Mouse (Mus musculus) lung, embryonic 16.5 days (tissue): ENCODE data around the gene Atp9a. TPM values are rescaled to one million over a fixed set of nuclear protein-coding genes. Genes with fewer than 3 reads are reported as not detected.

Experiments used
- ATAC-seq: fragments of 200-750 bp; cut with Nextera tagmentation; 2 replicates; pipeline ENCODE4 v1.8.0; 2017; ENCODE audit warnings: low read depth, mild to moderate bottlenecking, moderate library complexity
- H3K27ac ChIP-seq: fragments of 300-500 bp; sonication (generic); 2 replicates; pipeline ENCODE4 v1.5.1; 2014; ENCODE audit warnings: mild to moderate bottlenecking, control low read depth, low read length
- H3K27me3 ChIP-seq: fragments of 300-500 bp; sonication (generic); 2 replicates; pipeline ENCODE4 v1.6.1; 2014; ENCODE audit warnings: low read depth, low read length, mixed read lengths; ENCODE audit not compliant: control insufficient read depth, insufficient read depth
- H3K36me3 ChIP-seq: fragments of 300-500 bp; sonication (generic); 2 replicates; pipeline ENCODE4 v1.6.1; 2014; ENCODE audit warnings: low read length; ENCODE audit not compliant: control insufficient read depth, insufficient read depth
- H3K4me1 ChIP-seq: fragments of 300-500 bp; sonication (generic); replicated peaks from 2 replicates; pipeline ENCODE4 v1.6.1; 2014; ENCODE audit warnings: low read length, mixed read lengths; ENCODE audit not compliant: control insufficient read depth, insufficient read depth
- H3K4me2 ChIP-seq: fragments of 300-500 bp; sonication (generic); 2 replicates; pipeline ENCODE4 v1.6.1; 2014; ENCODE audit warnings: low read depth, low read length, control low read depth
- H3K4me3 ChIP-seq: fragments of 300-500 bp; sonication (generic); 2 replicates; pipeline ENCODE4 v1.5.1; 2014; ENCODE audit warnings: mild to moderate bottlenecking, low read length, control low read depth
- H3K9ac ChIP-seq: fragments of 300-500 bp; sonication (generic); 2 replicates; pipeline ENCODE4 v1.6.1; 2014; ENCODE audit warnings: low read length, control low read depth
- H3K9me3 ChIP-seq: fragments of 300-500 bp; sonication (generic); 2 replicates; pipeline ENCODE4 v1.6.1; 2016; ENCODE audit warnings: low read length; ENCODE audit not compliant: control insufficient read depth
- WGBS: fragments of 180-500 bp; shearing (Covaris S2); extraction: QIAGEN DNeasy Blood & Tissue Kit; methylation state at CpG from one replicate; pipeline ENCODE4 v1.1.7; 2014; 5-methylcytosine and 5-hydroxymethylcytosine counted together
- polyA plus RNA-seq: library from polyadenylated mRNA; unstranded; fragments of >200 nt; fragmentation: Nextera tagmentation; extraction: Ambion mirVana; gene quantifications from 2 replicates; pipeline ENCODE4 v1.2.1, GENCODE M21; 2015

Atp9a gene
- polyA plus RNA-seq, 1 experiment from 2014 or later: 12.2 TPM

DNA sequence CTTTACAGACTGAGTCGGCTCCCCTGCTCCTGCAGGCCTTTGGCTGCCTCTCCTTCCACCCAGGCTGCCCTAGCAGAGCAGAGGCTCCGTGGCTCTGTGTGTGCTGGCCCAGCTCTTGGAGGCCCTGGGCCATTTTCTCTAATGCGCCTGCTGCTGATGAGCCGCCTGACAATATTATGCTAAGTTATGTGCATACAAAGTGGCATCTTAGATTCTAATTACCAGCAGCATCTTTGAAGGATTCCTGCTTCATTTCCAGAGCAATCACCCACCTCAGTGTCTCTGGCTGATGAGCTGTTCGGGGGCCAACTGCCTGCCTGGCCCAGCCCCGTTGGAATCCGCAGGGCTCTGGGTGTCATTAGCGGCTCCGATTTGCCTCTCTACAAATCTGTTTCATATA is 115.8 kb downstream of the Atp9a start:
- no peak overlapping the region for H3K4me3 ChIP-seq
- 77% methylated on average over 9 of the region's 9 CpGs for WGBS
- 0 out of 2 replicates have a peak, but pooled peaks cover 2% of the 10 kb centered on the region for H3K36me3 ChIP-seq
- H3K4me1 ChIP-seq: no peaks in the 10 kb centered on the region
- no peak for ATAC-seq
- no peak overlapping the region for H3K9ac ChIP-seq
- H3K27me3 ChIP-seq: peaks cover 2% of the 10 kb centered on the region; the same call in 1 of the 2 replicates
- no peak overlapping the region for H3K4me2 ChIP-seq
- H3K27ac ChIP-seq: no peak overlapping the region
- H3K9me3 ChIP-seq: peaks cover 7% of the 10 kb centered on the region

DNA sequence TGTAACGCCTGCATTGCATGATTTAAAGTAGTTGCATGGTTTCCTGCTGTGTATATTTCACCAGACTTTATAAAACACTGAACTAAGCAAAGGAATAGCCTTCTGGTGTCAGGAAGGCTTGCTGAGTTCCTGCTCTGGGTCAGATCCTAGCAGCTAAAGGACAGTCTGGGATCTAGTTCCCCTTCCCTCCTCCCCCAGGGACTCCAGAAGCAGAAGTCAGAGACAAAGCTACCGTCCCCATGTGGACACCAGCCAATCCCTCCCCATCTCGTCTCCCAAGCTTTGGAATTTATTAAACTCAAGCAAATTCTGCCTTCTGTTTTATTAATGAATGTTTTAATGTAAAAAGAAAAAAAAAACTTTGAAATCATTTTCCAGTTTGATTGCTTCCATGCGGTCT is 117.1 kb downstream of the Atp9a start:
- H3K27ac ChIP-seq: no peak overlapping the region
- no peak overlapping the region for H3K4me3 ChIP-seq
- H3K9ac ChIP-seq: no peak overlapping the region
- peaks cover 2% of the 10 kb centered on the region; the same call in 1 of the 2 replicates for H3K27me3 ChIP-seq
- no peak overlapping the region for H3K4me2 ChIP-seq
- no peaks in the 10 kb centered on the region for H3K4me1 ChIP-seq
- ATAC-seq: no peak
- peaks cover 7% of the 10 kb centered on the region for H3K9me3 ChIP-seq
- whole genome bisulfite sequencing: 50% methylated on average over 4 of the region's 4 CpGs
- 0 out of 2 replicates have a peak, but pooled peaks cover 2% of the 10 kb centered on the region for H3K36me3 ChIP-seq

DNA sequence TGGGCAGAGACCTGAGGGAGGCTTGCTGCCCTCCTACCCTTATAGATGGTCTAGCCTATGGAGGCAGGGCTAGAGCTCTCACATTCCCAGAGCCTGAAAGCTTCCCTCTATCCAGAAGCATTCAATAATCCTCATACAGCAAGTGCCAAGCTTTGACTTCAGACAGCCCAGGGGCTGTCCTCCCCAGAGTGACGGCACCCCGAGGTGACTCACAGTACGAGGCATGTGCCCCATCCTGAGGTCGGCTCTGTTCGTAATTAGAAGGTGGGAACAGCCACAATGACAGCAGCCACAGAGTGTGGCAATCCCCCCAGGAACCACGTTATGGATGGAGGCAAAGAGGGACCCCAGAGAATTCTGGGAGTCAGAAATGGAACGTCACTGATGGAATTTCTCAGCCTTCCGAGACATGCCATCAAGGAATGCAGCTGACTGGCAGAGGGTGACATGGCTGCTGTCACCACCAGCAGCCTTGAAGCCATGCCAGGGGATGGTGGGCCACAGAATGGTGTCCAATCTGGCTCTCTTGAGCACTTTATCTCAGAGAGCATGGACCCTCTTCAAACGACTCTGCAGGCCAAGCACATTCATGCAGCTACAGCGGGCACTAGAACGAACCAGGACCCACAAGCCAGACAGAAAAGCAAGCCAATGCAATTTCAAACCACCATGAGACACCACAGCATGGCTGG is 121.0 kb downstream of the Atp9a start:
- H3K4me2 ChIP-seq: no peak overlapping the region
- 62% methylated on average over 11 of the region's 11 CpGs for WGBS
- no peak overlapping the region for H3K4me3 ChIP-seq
- H3K36me3 ChIP-seq: 0 out of 2 replicates have a peak, but pooled peaks cover 2% of the 10 kb centered on the region
- H3K9ac ChIP-seq: no peak overlapping the region
- no peaks in the 10 kb centered on the region for H3K4me1 ChIP-seq
- H3K9me3 ChIP-seq: peaks cover 7% of the 10 kb centered on the region
- H3K27me3 ChIP-seq: no peaks in the 10 kb centered on the region
- no peak overlapping the region for H3K27ac ChIP-seq
- no peak for ATAC-seq

DNA sequence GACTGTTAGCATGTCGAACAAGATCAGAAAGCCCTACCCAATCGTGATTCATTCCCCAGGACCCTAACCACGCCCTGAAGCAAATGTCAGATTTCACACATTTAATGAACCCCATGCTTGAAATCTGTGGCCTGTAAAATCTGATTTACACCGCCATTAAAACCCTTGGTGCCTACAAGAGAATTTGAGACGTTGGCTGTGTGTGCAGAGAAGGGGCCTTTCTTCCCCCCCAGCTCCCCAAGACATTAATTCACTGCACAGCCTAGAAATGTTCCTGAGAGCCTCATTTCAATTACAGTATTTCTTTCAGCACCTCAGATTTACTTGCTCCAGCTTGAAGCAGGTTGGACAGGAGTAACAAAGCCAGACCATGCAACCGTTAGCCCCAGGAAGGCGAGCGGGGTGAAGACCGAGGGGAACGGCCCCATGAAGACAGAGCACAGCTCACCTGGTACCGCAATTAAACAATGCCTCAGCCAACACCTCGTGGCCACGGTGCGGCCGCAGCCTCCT is 123.9 kb downstream of the Atp9a start:
- no peak for ATAC-seq
- peaks cover 3% of the 10 kb centered on the region; the same call in 1 of the 2 replicates for H3K9me3 ChIP-seq
- no peaks in the 10 kb centered on the region for H3K27me3 ChIP-seq
- H3K4me2 ChIP-seq: no peak overlapping the region
- peaks cover 11% of the 10 kb centered on the region for H3K4me1 ChIP-seq
- no peak overlapping the region for H3K27ac ChIP-seq
- H3K4me3 ChIP-seq: no peak overlapping the region
- 68% methylated on average over 15 of the region's 15 CpGs for WGBS
- H3K36me3 ChIP-seq: no peaks in the 10 kb centered on the region
- H3K9ac ChIP-seq: no peak overlapping the region

DNA sequence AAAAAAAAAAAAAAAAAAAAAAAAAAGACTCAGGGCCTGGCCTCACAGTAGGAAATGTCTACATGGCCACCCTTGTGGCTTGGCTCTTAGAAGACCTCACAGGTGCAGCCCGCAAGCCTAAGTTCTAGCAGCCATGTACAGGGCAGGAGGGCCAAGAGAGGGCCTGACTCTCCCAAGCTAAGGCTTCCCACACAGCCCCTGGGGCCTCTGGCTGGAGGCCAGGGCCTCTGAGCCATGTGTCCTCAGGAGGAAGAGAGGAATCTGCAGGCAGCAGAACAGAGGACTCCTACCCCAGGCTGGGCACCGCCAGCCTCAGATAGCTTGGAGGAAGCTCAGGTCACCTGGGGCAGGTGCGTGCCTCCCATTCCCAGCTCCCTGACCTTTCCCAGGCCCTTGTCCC is 127.0 kb downstream of the Atp9a start:
- H3K4me1 ChIP-seq: peaks cover 15% of the 10 kb centered on the region
- no peaks in the 10 kb centered on the region for H3K27me3 ChIP-seq
- H3K9ac ChIP-seq: no peak overlapping the region
- no peaks in the 10 kb centered on the region for H3K36me3 ChIP-seq
- H3K4me2 ChIP-seq: no peak overlapping the region
- ATAC-seq: peak; percentile 31; the same call in 1 of the 2 replicates
- H3K9me3 ChIP-seq: no peaks in the 10 kb centered on the region
- no peak overlapping the region for H3K4me3 ChIP-seq
- 55% methylated on average over 3 of the region's 3 CpGs for WGBS
- no peak overlapping the region for H3K27ac ChIP-seq

DNA sequence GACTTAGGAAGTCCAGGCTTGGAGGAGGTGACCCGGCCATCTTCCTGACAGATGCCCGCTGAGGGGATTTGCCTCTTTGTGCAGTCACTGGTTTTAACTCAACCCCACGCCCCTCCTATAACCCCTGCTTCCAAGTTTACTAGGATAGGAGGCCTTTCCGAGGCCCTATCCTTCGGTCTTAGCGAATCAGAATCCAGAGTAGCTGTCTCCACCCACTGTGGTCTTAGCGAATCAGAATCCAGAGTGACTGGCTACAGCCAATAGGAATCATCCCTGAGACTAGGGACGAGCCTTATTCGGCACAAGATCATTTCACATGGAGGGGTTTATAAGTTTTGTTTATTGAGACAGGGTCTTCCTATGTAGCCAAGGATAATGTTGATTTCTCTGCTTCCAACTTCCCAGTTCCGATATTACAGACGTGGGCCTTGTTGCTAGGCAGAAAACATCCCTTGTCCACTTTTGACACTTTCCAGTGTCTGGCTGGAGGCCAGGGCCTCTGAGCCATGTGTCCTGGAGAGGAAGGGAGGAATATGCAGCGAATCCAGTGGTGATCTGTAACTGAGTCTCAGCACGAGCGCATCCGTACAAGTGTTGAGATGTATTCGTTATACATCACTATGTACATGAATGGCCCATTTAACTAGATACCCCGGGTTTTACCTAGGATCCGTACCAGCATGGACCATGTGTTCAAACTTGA is 127.9 kb downstream of the Atp9a start:
- Histone ChIP-seq H3K4me2 (0 out of 2 replicates have a peak overlapping the region, but pooled peaks have one; percentile 25), H3K4me1 (peaks cover 15% of the 10 kb centered on the region), H3K9ac (no peak overlapping the region), H3K9me3 (no peaks in the 10 kb centered on the region), H3K36me3 (no peaks in the 10 kb centered on the region), H3K27me3 (no peaks in the 10 kb centered on the region), H3K27ac (no peak overlapping the region; the same call in 1 of the 2 replicates), H3K4me3 (no peak overlapping the region)
- ATAC-seq: peak; percentile 48
- WGBS: 60% methylated on average over 18 of the region's 18 CpGs

DNA sequence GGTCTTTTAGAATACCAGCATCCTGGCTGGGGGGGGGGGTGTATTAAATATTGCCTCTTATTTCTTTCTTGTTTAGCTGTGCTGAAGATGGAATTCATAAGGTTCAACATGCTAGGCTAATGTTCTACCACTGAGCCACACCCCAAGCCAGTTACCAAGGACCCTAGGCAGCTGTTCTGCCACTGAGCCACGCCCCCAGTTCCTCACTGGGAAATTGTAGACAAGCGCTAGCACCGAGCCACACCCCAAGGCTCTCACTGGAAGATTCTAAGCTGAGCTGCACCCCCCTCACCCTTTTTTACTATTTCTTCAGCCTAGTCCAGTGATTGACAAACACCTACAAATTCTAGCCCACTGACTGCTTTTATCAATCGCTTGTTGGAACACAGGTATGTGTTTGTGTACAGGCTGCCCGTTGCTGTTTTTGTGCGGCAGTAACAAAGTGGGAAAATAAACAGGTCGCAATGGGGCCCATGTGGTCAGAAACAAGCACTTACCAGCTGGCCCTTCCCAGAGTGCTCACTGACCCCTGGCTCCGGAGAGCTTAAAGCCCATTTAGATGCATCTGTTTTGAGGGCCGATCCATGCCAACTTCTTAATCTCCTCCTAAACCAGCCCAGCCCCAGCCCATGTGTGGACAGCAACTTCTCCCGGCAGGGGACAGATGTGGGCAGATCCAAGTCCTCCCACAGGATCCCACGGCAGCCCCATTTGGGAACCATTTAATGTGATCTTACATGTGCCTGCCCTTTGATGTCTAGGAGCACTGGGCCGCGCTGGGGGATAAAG is 128.9 kb downstream of the Atp9a start:
- H3K27ac ChIP-seq: no peak overlapping the region
- no peaks in the 10 kb centered on the region for H3K27me3 ChIP-seq
- ATAC-seq: peak; percentile 59; the same call in 1 of the 2 replicates
- H3K4me3 ChIP-seq: no peak overlapping the region
- H3K36me3 ChIP-seq: no peaks in the 10 kb centered on the region
- H3K4me1 ChIP-seq: peaks cover 15% of the 10 kb centered on the region
- 38% methylated on average over 13 of the region's 13 CpGs for WGBS
- no peak overlapping the region for H3K9ac ChIP-seq
- H3K9me3 ChIP-seq: no peaks in the 10 kb centered on the region
- H3K4me2 ChIP-seq: 0 out of 2 replicates have a peak overlapping the region, but pooled peaks have one; percentile 22

DNA sequence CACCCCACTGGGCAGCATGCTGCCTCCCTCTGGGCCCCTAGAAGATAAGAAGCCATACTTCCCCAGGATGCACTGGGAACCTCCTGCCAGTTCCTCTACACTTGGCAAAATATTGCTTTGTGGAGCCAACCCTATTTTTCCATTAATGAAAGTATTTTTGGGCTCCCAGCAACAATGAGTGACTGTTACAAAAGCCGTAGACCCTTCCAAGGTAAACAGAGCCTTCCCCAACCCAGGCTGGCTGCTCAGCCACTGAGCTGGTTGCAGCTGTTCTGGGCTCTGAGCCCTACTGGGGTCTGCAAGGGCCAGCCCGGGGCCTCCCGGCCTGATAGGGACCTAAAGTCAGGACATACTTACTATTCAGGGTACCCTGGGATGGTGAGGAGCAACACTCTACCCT is 131.3 kb downstream of the Atp9a start:
- Histone ChIP-seq H3K9ac (no peak overlapping the region), H3K27me3 (no peaks in the 10 kb centered on the region), H3K9me3 (no peaks in the 10 kb centered on the region), H3K36me3 (no peaks in the 10 kb centered on the region), H3K4me2 (no peak overlapping the region), H3K4me1 (peaks cover 15% of the 10 kb centered on the region), H3K27ac (no peak overlapping the region), H3K4me3 (no peak overlapping the region)
- 52% methylated on average over 3 of the region's 3 CpGs for WGBS
- no peak for ATAC-seq
